Mouse (Mus musculus): ENCODE measurements around the gene Zfp385b. TPM values are rescaled to one million over a fixed set of nuclear protein-coding genes. Genes with fewer than 3 reads are reported as not detected.
A peak's percentile ranks its signal among the peaks of the same experiment; 100 is the strongest.

Zfp385b gene
- polyA plus RNA-seq, 1 experiment from 2014 or later, result 5.9 TPM

DNA sequence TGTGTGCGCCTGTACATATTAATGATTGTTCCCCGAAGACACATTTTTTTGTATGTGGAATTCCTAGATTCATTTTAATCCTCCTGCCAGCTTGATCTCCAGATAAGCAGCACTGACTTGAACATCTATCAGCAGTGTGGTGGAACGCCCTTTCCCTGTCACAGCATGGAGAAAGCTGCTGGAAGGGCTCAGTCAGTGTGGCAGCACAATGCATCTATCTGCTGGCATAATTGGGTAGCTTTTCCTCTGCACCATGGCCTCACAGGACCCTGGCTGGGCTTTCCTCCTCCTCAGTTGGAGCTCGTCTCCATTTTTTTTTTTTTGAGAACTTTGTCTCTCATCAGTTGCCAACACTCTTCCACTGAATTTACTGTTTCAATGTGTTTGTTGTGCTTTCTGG, 77.1 kb downstream of the Zfp385b start:
- 67% methylated on average over 4 of the region's 4 CpGs for WGBS

DNA sequence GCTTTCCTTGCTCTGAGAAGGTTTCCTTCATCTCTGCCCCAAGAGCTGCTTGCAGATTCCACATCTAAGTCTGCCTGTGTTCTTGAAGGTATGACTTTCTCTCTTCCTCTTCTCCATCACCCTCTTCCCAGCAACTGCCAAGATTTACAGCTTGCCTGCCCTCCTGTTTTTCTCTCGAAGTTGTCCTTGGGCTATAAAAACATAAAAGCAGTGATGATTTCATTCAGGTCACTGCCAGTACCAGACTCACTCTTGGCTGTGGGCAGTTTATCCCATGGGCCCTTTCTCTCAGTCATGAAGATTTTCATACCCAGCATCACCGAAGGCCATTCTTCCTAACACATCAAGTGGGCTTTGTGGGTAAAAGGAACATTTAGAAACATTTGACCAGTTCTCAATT, 89.2 kb downstream of the Zfp385b start:
- H3K4me3 ChIP-seq (replicated peaks), result no peak overlapping the region
- no peak overlapping the region for H3K27ac ChIP-seq
- WGBS, result 62% methylated on average over 2 of the region's 2 CpGs
- H3K4me2 ChIP-seq, result no peak overlapping the region
- H3K9me3 ChIP-seq, result no peaks in the 10 kb centered on the region
- H3K9ac ChIP-seq, result no peak overlapping the region
- no peaks in the 10 kb centered on the region for H3K27me3 ChIP-seq (replicated peaks)
- no peaks in the 10 kb centered on the region for H3K36me3 ChIP-seq
- H3K4me1 ChIP-seq, result no peaks in the 10 kb centered on the region
- ATAC-seq (ENCODE audit: insufficient read depth, low FRiP score, low read depth), result no peak

More for the DNA sequence above, 77.1 kb downstream of the Zfp385b start:
- no peak for ATAC-seq (ENCODE audit: insufficient read depth, low FRiP score, low read depth)
- H3K36me3 ChIP-seq, result no peaks in the 10 kb centered on the region
- no peaks in the 10 kb centered on the region for H3K9me3 ChIP-seq
- H3K27ac ChIP-seq, result no peak overlapping the region
- no peak overlapping the region for H3K4me2 ChIP-seq
- no peaks in the 10 kb centered on the region for H3K4me1 ChIP-seq
- H3K27me3 ChIP-seq (replicated peaks), result no peaks in the 10 kb centered on the region
- H3K4me3 ChIP-seq (replicated peaks), result no peak overlapping the region
- H3K9ac ChIP-seq, result no peak overlapping the region

DNA sequence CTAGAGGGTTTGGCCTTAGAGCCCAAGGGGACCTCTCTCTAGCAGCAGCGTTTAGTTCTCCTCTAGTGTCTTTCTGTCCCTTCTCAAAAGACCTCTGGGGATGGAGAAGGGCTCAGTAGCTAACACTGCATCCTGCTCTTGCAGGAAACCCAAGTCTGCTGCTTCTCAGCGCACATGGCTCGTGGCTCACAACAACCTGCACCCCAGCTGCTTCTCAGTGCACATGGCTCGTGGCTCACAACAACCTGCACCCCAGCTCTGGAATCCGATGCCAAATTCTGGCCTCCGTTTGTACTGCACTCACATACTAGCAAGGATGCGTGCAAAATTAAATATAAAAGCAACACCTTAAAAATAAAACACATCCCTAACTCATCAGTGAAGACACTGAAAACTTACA, 92.6 kb downstream of the Zfp385b start:
- Histone ChIP-seq H3K27ac (no peak overlapping the region), H3K36me3 (no peaks in the 10 kb centered on the region), H3K4me2 (no peak overlapping the region), H3K4me1 (no peaks in the 10 kb centered on the region), H3K9me3 (no peaks in the 10 kb centered on the region), H3K9ac (no peak overlapping the region), H3K27me3 (replicated peaks) (no peaks in the 10 kb centered on the region), H3K4me3 (replicated peaks) (no peak overlapping the region)
- no peak for ATAC-seq (ENCODE audit: insufficient read depth, low FRiP score, low read depth)
- 82% methylated on average over 7 of the region's 7 CpGs for WGBS

DNA sequence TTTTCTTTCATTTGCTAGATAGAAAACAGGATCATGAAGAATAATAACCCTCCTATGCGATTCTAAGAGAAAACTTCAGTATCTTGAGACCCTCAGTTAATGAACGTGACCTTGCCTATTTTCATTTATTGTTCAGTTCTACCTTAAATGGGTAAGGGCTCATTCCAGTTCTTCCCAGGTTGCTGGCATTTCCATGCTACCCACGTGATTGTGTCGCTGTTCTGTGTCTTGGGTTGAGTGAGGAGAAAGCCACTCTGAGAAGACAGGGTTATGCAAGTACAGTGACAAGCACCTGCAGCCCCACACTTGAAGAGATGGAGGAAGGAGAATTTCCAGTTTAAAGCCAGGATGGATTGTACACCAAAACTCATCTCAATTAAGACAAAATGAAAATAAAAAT, 98.6 kb downstream of the Zfp385b start:
- no peaks in the 10 kb centered on the region for H3K27me3 ChIP-seq (replicated peaks)
- WGBS, result 82% methylated on average over 4 of the region's 4 CpGs
- H3K9me3 ChIP-seq, result no peaks in the 10 kb centered on the region
- no peak overlapping the region for H3K27ac ChIP-seq
- H3K36me3 ChIP-seq, result no peaks in the 10 kb centered on the region
- no peak overlapping the region for H3K4me2 ChIP-seq
- no peak overlapping the region for H3K4me3 ChIP-seq (replicated peaks)
- no peak overlapping the region for H3K9ac ChIP-seq
- no peaks in the 10 kb centered on the region for H3K4me1 ChIP-seq
- no peak for ATAC-seq (ENCODE audit: insufficient read depth, low FRiP score, low read depth)

DNA sequence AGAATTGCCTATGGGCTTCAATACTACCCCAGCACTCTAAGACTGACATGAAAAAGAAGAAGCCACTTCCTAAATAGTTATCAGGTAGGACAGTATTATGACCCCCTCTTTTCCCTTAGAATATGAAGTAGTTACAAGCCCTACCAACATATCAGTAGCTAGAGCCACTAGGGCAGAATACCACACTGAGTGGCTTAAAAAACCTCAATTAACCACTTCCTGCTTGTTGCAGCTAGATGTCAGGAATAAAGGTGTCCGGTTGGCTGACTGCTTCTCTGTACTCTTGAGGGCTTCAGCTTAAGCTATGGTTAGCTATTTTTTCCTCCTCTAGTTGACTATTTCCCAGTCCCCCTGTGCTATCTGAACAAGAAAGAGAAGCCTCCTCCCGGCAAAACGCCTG, 103.1 kb downstream of the Zfp385b start:
- no peak for ATAC-seq (ENCODE audit: insufficient read depth, low FRiP score, low read depth)
- no peaks in the 10 kb centered on the region for H3K4me1 ChIP-seq
- no peak overlapping the region for H3K9ac ChIP-seq
- H3K9me3 ChIP-seq, result no peaks in the 10 kb centered on the region
- no peaks in the 10 kb centered on the region for H3K27me3 ChIP-seq (replicated peaks)
- no peak overlapping the region for H3K4me2 ChIP-seq
- 80% methylated on average over 3 of the region's 3 CpGs for WGBS
- H3K27ac ChIP-seq, result no peak overlapping the region
- H3K36me3 ChIP-seq, result no peaks in the 10 kb centered on the region
- H3K4me3 ChIP-seq (replicated peaks), result no peak overlapping the region

DNA sequence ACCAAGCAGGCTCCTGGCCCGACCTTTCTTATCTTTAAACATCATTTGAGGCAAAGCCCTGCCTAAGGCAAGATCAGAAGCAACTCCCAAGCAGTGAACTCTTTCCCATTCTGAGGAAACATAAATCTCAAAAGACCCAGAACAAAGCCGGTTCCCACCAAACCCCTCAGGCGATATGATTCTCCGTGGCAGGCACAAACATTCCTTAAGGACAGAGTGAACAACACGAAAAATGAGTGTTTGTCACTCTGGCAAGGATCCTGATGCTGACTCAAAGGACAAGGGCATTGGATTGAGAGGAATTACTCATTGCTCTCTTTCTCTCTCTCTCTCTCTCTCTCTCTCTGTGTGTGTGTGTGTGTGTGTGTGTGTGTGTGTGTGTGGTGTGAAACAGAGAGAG, 105.6 kb downstream of the Zfp385b start:
- Histone ChIP-seq H3K4me1 (no peaks in the 10 kb centered on the region), H3K4me2 (no peak overlapping the region), H3K27me3 (replicated peaks) (no peaks in the 10 kb centered on the region), H3K4me3 (replicated peaks) (no peak overlapping the region), H3K36me3 (no peaks in the 10 kb centered on the region), H3K9ac (no peak overlapping the region), H3K9me3 (no peaks in the 10 kb centered on the region), H3K27ac (no peak overlapping the region)
- no peak for ATAC-seq (ENCODE audit: insufficient read depth, low FRiP score, low read depth)
- 31% methylated on average over 5 of the region's 5 CpGs for WGBS

DNA sequence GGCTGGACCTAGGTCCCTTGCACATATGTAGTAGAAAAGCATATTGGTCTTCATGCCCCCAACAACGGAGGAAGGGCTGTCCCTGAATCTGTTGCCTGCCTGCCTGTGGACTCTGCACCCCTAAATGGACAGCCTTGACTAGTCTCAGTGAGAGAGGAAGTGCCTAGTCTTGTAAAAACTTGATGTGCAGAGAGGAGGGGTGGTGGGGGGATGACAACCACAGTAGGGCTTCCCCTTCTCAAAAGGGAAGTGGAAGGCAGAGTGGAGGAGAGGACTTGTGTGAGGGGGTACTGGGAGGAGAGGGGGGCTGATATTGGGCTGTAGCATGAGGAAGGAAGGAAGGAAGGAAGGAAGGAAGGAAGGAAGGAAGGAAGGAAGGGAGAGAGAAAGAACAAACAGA, 107.7 kb downstream of the Zfp385b start:
- Histone ChIP-seq H3K9me3 (no peaks in the 10 kb centered on the region), H3K36me3 (no peaks in the 10 kb centered on the region), H3K9ac (no peak overlapping the region), H3K27me3 (replicated peaks) (no peaks in the 10 kb centered on the region), H3K4me2 (no peak overlapping the region), H3K4me3 (replicated peaks) (no peak overlapping the region), H3K27ac (no peak overlapping the region), H3K4me1 (no peaks in the 10 kb centered on the region)
- no peak for ATAC-seq (ENCODE audit: insufficient read depth, low FRiP score, low read depth)
- WGBS, result 72% methylated on average over 1 of the region's 1 CpGs

DNA sequence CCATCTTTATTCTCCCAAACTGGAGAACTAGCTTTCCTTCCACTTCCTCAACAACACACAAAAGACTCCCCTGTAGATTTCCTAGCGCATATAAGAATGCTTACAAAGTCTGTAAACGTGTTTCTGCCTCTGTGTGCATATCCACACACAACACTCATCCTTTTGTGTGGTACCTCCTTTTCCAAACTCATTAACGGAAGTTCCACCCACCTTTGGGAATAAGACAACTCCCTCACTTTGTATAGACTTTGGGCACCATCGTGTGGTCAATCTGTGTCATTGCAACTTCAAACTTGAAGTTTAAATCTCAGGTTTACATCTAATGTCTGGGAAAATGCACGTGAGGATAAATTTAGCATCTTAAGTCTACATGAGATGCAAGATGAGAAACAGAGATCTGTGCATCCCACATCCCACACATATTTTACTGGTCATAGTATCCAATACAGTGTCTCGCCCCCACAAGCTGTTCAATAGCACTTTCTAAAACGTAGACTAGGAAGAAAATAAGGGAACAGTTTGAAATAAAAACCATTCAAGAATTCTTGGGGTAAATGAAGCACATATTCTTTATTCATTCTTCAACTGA, 110.1 kb downstream of the Zfp385b start:
- H3K4me2 ChIP-seq, result peak overlapping the region; percentile 34; the same call in 1 of the 2 replicates
- H3K27ac ChIP-seq, result no peak overlapping the region
- no peak overlapping the region for H3K9ac ChIP-seq
- H3K9me3 ChIP-seq, result no peaks in the 10 kb centered on the region
- H3K4me3 ChIP-seq (replicated peaks), result no peak overlapping the region
- WGBS, result 27% methylated on average over 7 of the region's 7 CpGs
- no peak for ATAC-seq (ENCODE audit: insufficient read depth, low FRiP score, low read depth)
- H3K27me3 ChIP-seq (replicated peaks), result no peaks in the 10 kb centered on the region
- H3K36me3 ChIP-seq, result no peaks in the 10 kb centered on the region
- H3K4me1 ChIP-seq, result no peaks in the 10 kb centered on the region

DNA sequence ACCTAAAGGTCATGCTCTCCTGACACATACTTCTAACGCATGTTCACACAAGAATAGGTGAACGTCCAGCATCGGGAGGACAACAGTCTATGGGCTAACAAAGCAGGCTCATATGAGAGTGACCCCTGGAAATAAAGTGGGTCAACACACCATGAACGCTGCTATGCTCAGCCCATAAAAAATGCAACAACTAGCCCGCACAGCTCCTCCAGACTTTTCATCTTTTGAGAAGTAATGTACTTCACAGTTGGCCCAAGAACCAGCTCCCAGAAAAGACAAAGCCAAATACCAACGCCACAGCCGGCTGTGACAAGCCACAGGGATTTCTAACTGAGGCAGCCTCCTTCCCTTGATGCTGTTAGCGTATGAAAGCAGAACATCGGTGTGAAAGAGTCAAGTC, 112.3 kb downstream of the Zfp385b start:
- Histone ChIP-seq H3K9me3 (no peaks in the 10 kb centered on the region), H3K36me3 (no peaks in the 10 kb centered on the region), H3K9ac (no peak overlapping the region), H3K4me3 (replicated peaks) (no peak overlapping the region), H3K4me2 (no peak overlapping the region), H3K4me1 (no peaks in the 10 kb centered on the region), H3K27ac (no peak overlapping the region), H3K27me3 (replicated peaks) (no peaks in the 10 kb centered on the region)
- 78% methylated on average over 9 of the region's 9 CpGs for WGBS
- no peak for ATAC-seq (ENCODE audit: insufficient read depth, low FRiP score, low read depth)

DNA sequence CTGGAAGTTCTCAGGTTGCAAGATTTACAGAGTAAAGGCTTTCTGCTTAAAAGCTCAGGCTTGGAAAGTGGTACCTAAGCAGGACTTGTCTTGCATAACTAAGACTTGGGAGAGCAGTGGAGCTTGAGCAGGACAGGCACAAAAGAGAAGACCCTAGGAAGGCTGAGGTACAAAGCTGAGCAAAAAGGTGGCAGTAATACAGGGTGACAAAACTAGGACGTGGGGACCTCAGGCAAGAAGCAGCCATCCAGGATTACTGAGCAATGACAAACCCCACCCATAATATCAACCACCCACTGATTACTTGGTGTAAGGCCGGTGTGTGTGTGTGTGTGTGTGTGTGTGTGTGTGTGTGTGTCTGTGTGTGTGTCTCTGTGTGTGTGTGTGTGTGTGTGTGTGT, 114.0 kb downstream of the Zfp385b start:
- 66% methylated on average over 2 of the region's 2 CpGs for WGBS
- no peak for ATAC-seq (ENCODE audit: insufficient read depth, low FRiP score, low read depth)
- Histone ChIP-seq H3K27ac (no peak overlapping the region), H3K9me3 (no peaks in the 10 kb centered on the region), H3K4me2 (no peak overlapping the region), H3K4me3 (replicated peaks) (no peak overlapping the region), H3K4me1 (no peaks in the 10 kb centered on the region), H3K36me3 (no peaks in the 10 kb centered on the region), H3K27me3 (replicated peaks) (no peaks in the 10 kb centered on the region), H3K9ac (no peak overlapping the region)

DNA sequence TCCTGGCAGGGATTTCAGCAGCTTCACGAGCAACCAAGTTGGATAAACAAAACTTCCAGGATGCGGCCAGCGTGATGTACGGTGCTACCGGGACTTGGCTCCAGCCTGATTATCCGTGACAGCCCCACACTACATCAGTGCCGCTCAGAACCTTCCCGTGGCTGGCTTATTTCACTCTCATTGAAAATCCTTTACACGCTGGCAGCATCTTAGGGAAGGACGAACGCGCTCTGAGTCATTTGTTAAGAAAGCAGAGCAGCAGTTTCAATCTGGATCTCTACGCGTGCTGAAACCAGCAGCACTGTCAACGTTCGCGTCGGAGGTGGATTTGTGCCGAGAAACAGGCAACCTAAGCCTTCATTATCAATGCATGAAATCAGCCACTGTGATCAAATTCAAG, 116.4 kb downstream of the Zfp385b start:
- H3K9ac ChIP-seq, result no peak overlapping the region
- ATAC-seq (ENCODE audit: insufficient read depth, low FRiP score, low read depth), result no peak
- peak overlapping the region; percentile 52 for H3K4me2 ChIP-seq
- no peaks in the 10 kb centered on the region for H3K4me1 ChIP-seq
- H3K27me3 ChIP-seq (replicated peaks), result no peaks in the 10 kb centered on the region
- no peak overlapping the region for H3K27ac ChIP-seq
- no peaks in the 10 kb centered on the region for H3K9me3 ChIP-seq
- WGBS, result 32% methylated on average over 19 of the region's 19 CpGs
- peak overlapping the region; percentile 28 for H3K4me3 ChIP-seq (replicated peaks)
- no peaks in the 10 kb centered on the region for H3K36me3 ChIP-seq

DNA sequence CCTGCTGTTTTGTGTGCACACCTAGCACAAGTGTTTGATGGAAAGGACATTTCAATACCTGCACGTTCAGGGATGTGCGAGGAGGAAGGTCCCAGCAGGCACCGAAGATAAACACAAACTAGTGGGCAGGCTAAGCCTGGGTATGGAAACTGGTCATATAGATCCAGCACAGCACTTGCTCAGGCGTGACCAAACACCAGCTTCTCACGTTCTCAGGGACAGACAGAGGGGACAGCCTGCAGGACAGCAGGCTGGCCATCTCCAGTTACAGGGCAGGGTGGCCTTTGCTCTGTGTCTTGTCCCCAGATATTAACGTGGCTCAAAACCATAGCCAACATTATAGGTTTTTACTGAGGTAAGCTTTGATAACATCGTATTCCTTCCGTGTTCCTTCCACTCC, 128.3 kb downstream of the Zfp385b start:
- H3K36me3 ChIP-seq, result no peaks in the 10 kb centered on the region
- H3K4me2 ChIP-seq, result no peak overlapping the region
- no peaks in the 10 kb centered on the region for H3K4me1 ChIP-seq
- no peak overlapping the region for H3K27ac ChIP-seq
- no peak for ATAC-seq (ENCODE audit: insufficient read depth, low FRiP score, low read depth)
- no peak overlapping the region for H3K4me3 ChIP-seq (replicated peaks)
- H3K9me3 ChIP-seq, result no peaks in the 10 kb centered on the region
- H3K27me3 ChIP-seq (replicated peaks), result no peaks in the 10 kb centered on the region
- H3K9ac ChIP-seq, result no peak overlapping the region
- WGBS, result 79% methylated on average over 8 of the region's 8 CpGs

DNA sequence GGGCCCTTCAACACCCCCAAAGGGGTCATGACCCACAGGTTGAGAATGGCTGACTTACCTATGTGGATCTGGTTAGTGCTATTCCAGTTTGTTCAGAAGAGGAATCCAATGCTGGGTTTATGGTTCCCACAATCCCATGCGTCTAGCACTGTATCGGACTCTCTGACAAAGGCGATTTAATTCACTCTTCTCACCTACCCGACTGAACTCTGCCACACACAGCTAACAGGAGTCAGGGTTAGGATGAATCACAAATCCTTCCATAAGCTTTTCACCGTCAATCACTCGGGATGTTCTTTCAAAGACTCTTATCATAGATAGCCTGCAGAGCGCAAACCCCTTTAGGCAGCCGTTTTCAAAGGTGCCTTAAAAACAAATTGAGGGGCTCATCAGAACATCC, 129.1 kb downstream of the Zfp385b start:
- H3K4me3 ChIP-seq (replicated peaks), result no peak overlapping the region
- H3K36me3 ChIP-seq, result no peaks in the 10 kb centered on the region
- no peaks in the 10 kb centered on the region for H3K9me3 ChIP-seq
- no peak overlapping the region for H3K4me2 ChIP-seq
- no peak overlapping the region for H3K9ac ChIP-seq
- WGBS, result 80% methylated on average over 8 of the region's 8 CpGs
- no peaks in the 10 kb centered on the region for H3K4me1 ChIP-seq
- no peak overlapping the region for H3K27ac ChIP-seq
- no peak for ATAC-seq (ENCODE audit: insufficient read depth, low FRiP score, low read depth)
- no peaks in the 10 kb centered on the region for H3K27me3 ChIP-seq (replicated peaks)
